ENCODE assay signal across 8 mouse cellular contexts in the genomic region with DNA sequence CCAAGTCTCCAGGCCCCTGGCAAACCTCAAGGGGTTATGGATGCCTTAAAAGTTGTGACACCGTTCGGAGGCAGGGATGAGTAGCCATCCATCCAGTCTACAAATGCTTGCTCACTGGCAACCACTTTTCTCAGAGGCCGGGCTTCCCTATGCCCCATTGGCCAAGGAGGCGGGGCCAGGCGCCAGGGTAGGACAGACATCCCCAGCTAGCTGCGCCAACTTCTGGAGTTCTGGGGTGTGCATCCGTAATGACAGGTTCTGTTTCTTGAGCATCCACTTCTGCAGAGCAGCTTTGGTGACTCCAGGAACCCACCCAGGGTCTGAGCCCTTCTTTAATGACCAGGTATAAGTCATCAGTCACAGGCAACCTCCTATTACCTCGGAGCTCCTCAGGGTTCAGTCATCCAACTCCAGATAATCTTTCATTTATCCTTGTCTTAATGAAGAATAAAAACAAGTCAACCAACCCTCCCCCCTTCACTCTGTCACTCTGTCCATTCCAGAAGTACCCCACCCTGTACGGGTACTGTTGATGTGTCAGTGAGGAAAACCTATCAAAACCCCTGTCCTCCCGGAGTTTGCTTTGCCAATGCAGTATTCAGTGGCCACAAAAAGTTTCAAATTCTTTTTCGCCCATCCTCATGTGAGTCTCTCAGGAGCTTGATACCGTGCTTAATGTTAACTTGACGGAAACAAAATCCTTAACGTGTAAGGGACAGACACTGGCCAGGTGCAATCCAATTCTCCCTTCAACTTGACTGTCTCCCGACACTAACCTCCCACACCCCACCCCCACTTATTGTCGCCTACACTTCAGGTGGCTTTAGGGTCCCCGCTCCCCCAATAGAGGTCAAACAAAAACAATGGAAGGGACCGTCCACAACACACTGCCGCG. TPM values are rescaled to one million over a fixed set of nuclear protein-coding genes. Genes with fewer than 3 reads are reported as not detected.
DNase-seq lines count a peak whose midpoint lies in the region; ATAC-seq and TF ChIP-seq lines count a peak whose summit lies in the region.

No protein-coding gene starts in this region.

- no peaks in the 10 kb centered on the region for H3K4me1 ChIP-seq in liver, adult 2 months (ENCODE audit: control insufficient read depth, insufficient read depth, low read length)
- no peaks in the 10 kb centered on the region; the same call in 1 of the 2 replicates for H3K4me1 ChIP-seq in cortical plate, adult 2 months (ENCODE audit: control insufficient read depth, insufficient read depth, low read length)
- peaks cover 16 to 42% of the 10 kb centered on the region in 2 experiments for H3K4me1 ChIP-seq in heart, embryonic 14.5 days (ENCODE audit: control insufficient read depth in 2 of 2, insufficient read depth in 2 of 2, low read length in 2 of 2)
- peaks cover 7% of the 10 kb centered on the region for H3K4me1 ChIP-seq in kidney, postnatal 0 days (replicated peaks; ENCODE audit: insufficient read depth, low read length)
- H3K4me1 ChIP-seq in midbrain, embryonic 11.5 days (ENCODE audit: control insufficient read depth, insufficient read depth, low read length) = peaks cover 53% of the 10 kb centered on the region

- peak overlapping the region; percentile 75 for H3K4me2 ChIP-seq in heart, embryonic 14.5 days (ENCODE audit: low read length)
- H3K4me2 ChIP-seq in kidney, postnatal 0 days (ENCODE audit: low read length) = peak overlapping the region; percentile 82
- peak overlapping the region; percentile 93 for H3K4me2 ChIP-seq in midbrain, embryonic 11.5 days

- peak overlapping the region; percentile 44 for H3K9ac ChIP-seq in liver, adult 2 months (ENCODE audit: low read depth, low read length)
- peak overlapping the region; percentile 95 for H3K9ac ChIP-seq in heart, embryonic 14.5 days (ENCODE audit: low read length)
- H3K9ac ChIP-seq in kidney, postnatal 0 days (ENCODE audit: low read depth, low read length) = peak overlapping the region; percentile 74
- peak overlapping the region; percentile 81 for H3K9ac ChIP-seq in midbrain, embryonic 11.5 days (ENCODE audit: low read length)

- H3K4me3 ChIP-seq in liver, adult 2 months (ENCODE audit: insufficient read depth, low read depth, low read length) = peak overlapping the region; percentile 59
- peak overlapping the region; percentile 57 for H3K4me3 ChIP-seq in cortical plate, adult 2 months (ENCODE audit: insufficient read depth, low read length)
- H3K4me3 ChIP-seq in heart, embryonic 14.5 days (ENCODE audit: control insufficient read depth in 1 of 2, insufficient read depth in 1 of 2, low read depth in 1 of 2, low read length in 2 of 2) = peak overlapping the region; percentile 69 to 86
- peak overlapping the region; percentile 49 for H3K4me3 ChIP-seq in kidney, postnatal 0 days (replicated peaks; ENCODE audit: low read depth, low read length)
- H3K4me3 ChIP-seq in midbrain, embryonic 11.5 days (ENCODE audit: low read depth, low read length) = peak overlapping the region; percentile 81

- ATAC-seq in heart, embryonic 14.5 days (ENCODE audit: insufficient number of reproducible peaks, insufficient read depth, low FRiP score, low read depth) = no peak
- no peak for ATAC-seq in kidney, postnatal 0 days (replicated peaks; ENCODE audit: low FRiP score, low read depth)
- no peak; the same call in 1 of the 2 replicates for ATAC-seq in midbrain, embryonic 11.5 days (ENCODE audit: low FRiP score)

- no peaks in the 10 kb centered on the region for H3K79me2 ChIP-seq in liver, adult 2 months (ENCODE audit: control insufficient read depth, insufficient read depth, low read length)

- no peak for TF ChIP-seq CTCF in liver, adult 2 months (IDR thresholded peaks at IDR 0.05; ENCODE audit: low read depth, low read length)
- no peak for TF ChIP-seq CTCF in cortical plate, adult 2 months (IDR thresholded peaks at IDR 0.05; ENCODE audit: extremely low read depth, insufficient read depth, low read length)
- no peak for TF ChIP-seq CTCF in kidney, postnatal 0 days (IDR thresholded peaks at IDR 0.05; ENCODE audit: low read depth)

- peaks cover 12% of the 10 kb centered on the region; the same call in 1 of the 2 replicates for H3K27me3 ChIP-seq in liver, adult 2 months (ENCODE audit: control insufficient read depth, insufficient read depth, low read length)
- H3K27me3 ChIP-seq in heart, embryonic 14.5 days (ENCODE audit: control insufficient read depth, insufficient read depth, low read length) = no peaks in the 10 kb centered on the region
- H3K27me3 ChIP-seq in kidney, postnatal 0 days (ENCODE audit: insufficient read depth, low read length) = no peaks in the 10 kb centered on the region
- H3K27me3 ChIP-seq in midbrain, embryonic 11.5 days (ENCODE audit: control insufficient read depth, insufficient read depth, low read length) = peaks cover 19% of the 10 kb centered on the region

- H3K27ac ChIP-seq in liver, adult 2 months (replicated peaks; ENCODE audit: insufficient read depth, low read depth, low read length) = no peak overlapping the region
- no peak overlapping the region for H3K27ac ChIP-seq in cortical plate, adult 2 months (ENCODE audit: insufficient read depth, low read length)
- peak overlapping the region; percentile 63 to 96 for H3K27ac ChIP-seq in heart, embryonic 14.5 days (replicated peaks in 1 of 2; ENCODE audit: control insufficient read depth in 1 of 2, insufficient read depth in 1 of 2, low read depth in 2 of 2, low read length in 2 of 2)
- no peak overlapping the region for H3K27ac ChIP-seq in kidney, postnatal 0 days
- no peak overlapping the region for H3K27ac ChIP-seq in midbrain, embryonic 11.5 days (ENCODE audit: low read depth, low read length)

- no peaks in the 10 kb centered on the region for H3K36me3 ChIP-seq in liver, adult 2 months (ENCODE audit: control insufficient read depth, insufficient read depth, low read length)
- no peaks in the 10 kb centered on the region for H3K36me3 ChIP-seq in heart, embryonic 14.5 days (ENCODE audit: control insufficient read depth, insufficient read depth, low read length)
- no peaks in the 10 kb centered on the region for H3K36me3 ChIP-seq in kidney, postnatal 0 days (ENCODE audit: insufficient read depth, low read length)
- no peaks in the 10 kb centered on the region for H3K36me3 ChIP-seq in midbrain, embryonic 11.5 days (ENCODE audit: control insufficient read depth, insufficient read depth, low read length)

- no peak for TF ChIP-seq POLR2A in liver, adult 2 months (IDR thresholded peaks at IDR 0.05; ENCODE audit: extremely low read depth, insufficient read depth, low read length)
- TF ChIP-seq POLR2A in cortical plate, adult 2 months (IDR thresholded peaks at IDR 0.05; ENCODE audit: extremely low read depth, insufficient read depth, low read length) = no peak

- WGBS in liver, adult 2 months = 20% methylated on average over 20 of the region's 20 CpGs
- 10% methylated on average over 20 of the region's 20 CpGs for WGBS in heart, embryonic 14.5 days
- 8% methylated on average over 20 of the region's 20 CpGs for WGBS in kidney, postnatal 0 days
- WGBS in midbrain, embryonic 11.5 days = 9% methylated on average over 20 of the region's 20 CpGs

- DNase-seq in liver, adult 2 months (ENCODE audit: extremely low read depth, low read depth, low spot score) = no peak
- DNase-seq in liver = no peak
- DNase-seq in kidney, postnatal 0 days (ENCODE audit: low spot score) = no peak
- peak; percentile 95 for DNase-seq in midbrain, embryonic 11.5 days (ENCODE audit: low spot score, missing footprints)
- no peak for DNase-seq in thymus, postnatal 14 days
- DNase-seq in yolk sac, embryonic 10.5 days (ENCODE audit: low spot score) = no peak

- no peaks in the 10 kb centered on the region for H3K9me3 ChIP-seq in heart, embryonic 14.5 days (ENCODE audit: control insufficient read depth, low read length)
- H3K9me3 ChIP-seq in kidney, postnatal 0 days (replicated peaks; ENCODE audit: low read length) = no peaks in the 10 kb centered on the region
- H3K9me3 ChIP-seq in midbrain, embryonic 11.5 days (ENCODE audit: control insufficient read depth, low read length) = no peaks in the 10 kb centered on the region

RNA-seq across cellular contexts. Expression of gene Fam189a2, which starts 1.0 kb away (rescaled TPM):
- total RNA-seq in liver, adult 2 months (2014; rRNA removed) = 0.67 and 0.74 TPM in 2 replicates
- 0.73 and 0.77 TPM in 2 replicates for polyA plus RNA-seq in liver, adult 2 months (2012; rRNA removed)
- polyA plus RNA-seq in cortical plate, adult 2 months (2012; rRNA removed) = 18.0 and 20.3 TPM in 2 replicates
- polyA plus RNA-seq in heart, embryonic 14.5 days (2014; fragmentation: Nextera tagmentation; extraction: Ambion mirVana) = 12.6 and 17.8 TPM in 2 replicates
- 1.1 and 1.6 TPM in 2 replicates for polyA plus RNA-seq in kidney, postnatal 0 days (2015; fragmentation: Nextera tagmentation; extraction: Ambion mirVana)
- polyA plus RNA-seq in midbrain, embryonic 11.5 days (2014; fragmentation: Nextera tagmentation; extraction: Ambion mirVana) = 2.6 and 2.8 TPM in 2 replicates

Comparison
In these comparisons a context has a peak if more than half of its experiments do, and no peak if none do; other contexts are left out.
1. H3K27ac ChIP-seq: peak in heart, embryonic 14.5 days (2 of 2); none in liver, adult 2 months (single experiment), cortical plate, adult 2 months (single experiment), kidney, postnatal 0 days (single experiment) and midbrain, embryonic 11.5 days (single experiment).
2. H3K9ac ChIP-seq: peak in every context shown above with its lines; median percentile 95 in heart, embryonic 14.5 days; 81 in midbrain, embryonic 11.5 days; 74 in kidney, postnatal 0 days; 44 in liver, adult 2 months.
3. Peak in every context shown above with its lines, with median percentiles within 50 percentile points of each other: H3K4me3 ChIP-seq and H3K4me2 ChIP-seq.